Mouse (Mus musculus): Measurements from ENCODE around the gene Bbof1.

DNA sequence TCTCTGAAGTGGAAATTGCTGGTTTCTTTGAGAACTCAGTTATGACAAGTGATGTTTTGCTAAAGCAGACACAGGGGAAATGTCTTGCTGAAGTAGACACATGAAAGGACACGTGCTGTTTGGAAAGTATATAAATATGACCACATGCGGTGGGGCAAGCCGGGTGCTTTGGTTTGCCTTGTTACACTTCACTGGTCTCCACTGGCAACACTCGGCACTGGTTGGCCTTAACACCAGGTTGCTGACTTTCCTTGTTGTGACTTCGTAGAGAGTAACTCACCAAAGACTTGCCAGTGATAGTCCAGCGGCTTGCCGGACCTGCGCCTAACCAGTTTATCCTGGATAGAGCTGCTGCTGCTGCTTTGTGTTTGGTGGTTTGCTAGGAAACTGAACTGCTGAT is 20.8 kb upstream of the Bbof1 start:
- TF ChIP-seq POLR2A (IDR thresholded peaks at IDR 0.05; ENCODE audit: insufficient read depth, low read depth, low read length): no peak
- no peak for TF ChIP-seq CTCF (IDR thresholded peaks at IDR 0.05)
